ENCODE assay signal across 10 mouse cellular contexts in genomic region chr10:58949770-58950638, GRCm38 (mm10).
DNase-seq lines count a peak whose midpoint lies in the region; ATAC-seq and TF ChIP-seq lines count a peak whose summit lies in the region.
"Had no signal": no experiment of that assay in that cellular context is flagged by ENCODE, and none has a peak within 500 bp of the region (broad histone marks: within the 10 kb centered on the region; RNA-seq: fewer than 3 reads in every experiment).

No protein-coding gene starts in this region.

- TF ChIP-seq CTCF in brain, embryonic 14.5 days (IDR thresholded peaks at IDR 0.05; ENCODE audit: borderline replicate concordance, extremely low read depth, insufficient read depth, insufficient read length): no peak

- H3K9me3 ChIP-seq in hindbrain, embryonic 10.5 days: no peaks in the 10 kb centered on the region
- no peaks in the 10 kb centered on the region for H3K9me3 ChIP-seq in midbrain, embryonic 13.5 days

- H3K36me3 ChIP-seq in hindbrain, embryonic 10.5 days: no peaks in the 10 kb centered on the region
- no peaks in the 10 kb centered on the region for H3K36me3 ChIP-seq in midbrain, embryonic 13.5 days

- intact Hi-C loops in left cerebral cortex, postnatal 25 days (cut with DNase I): no loop called here

- H3K27me3 ChIP-seq in hindbrain, embryonic 10.5 days (ENCODE audit: insufficient read depth, poor library complexity, severe bottlenecking): no peaks in the 10 kb centered on the region
- peaks cover 6% of the 10 kb centered on the region; the same call in 1 of the 2 replicates for H3K27me3 ChIP-seq in midbrain, embryonic 13.5 days

- peaks cover 19% of the 10 kb centered on the region for H3K4me1 ChIP-seq in hindbrain, embryonic 10.5 days (replicated peaks)
- H3K4me1 ChIP-seq in midbrain, embryonic 13.5 days (replicated peaks): peaks cover 22% of the 10 kb centered on the region

- peak overlapping the region; percentile 72 for H3K27ac ChIP-seq in hindbrain, embryonic 10.5 days
- peak overlapping the region; percentile 81 for H3K27ac ChIP-seq in midbrain, embryonic 13.5 days
- H3K27ac ChIP-seq: gastrocnemius, adult 2 months had no signal

- peak; percentile 92 for DNase-seq in brain, embryonic 14.5 days (ENCODE audit: low read depth)
- DNase-seq in embryo, embryonic 10.5 days (ENCODE audit: low spot score): peak; percentile 49
- peak; percentile 22 for DNase-seq in hindbrain, embryonic 10.5 days (ENCODE audit: low spot score)
- no peak for DNase-seq in spleen, postnatal 10 days (ENCODE audit: low spot score in 2 of 2)
- DNase-seq in adrenal gland, adult 8-10 months: no peak
- no peak for DNase-seq in left cerebral cortex, postnatal 25 days (ENCODE audit: low spot score in 2 of 2)
- DNase-seq: cerebellum, postnatal 25 days; gastrocnemius, adult 2 months; heart, postnatal 10 days had no signal

- peak overlapping the region; percentile 42; the same call in 1 of the 2 replicates for H3K9ac ChIP-seq in midbrain, embryonic 13.5 days (replicated peaks)

- WGBS in hindbrain, embryonic 10.5 days: 37% methylated on average over 11 of the region's 11 CpGs
- WGBS in midbrain, embryonic 13.5 days: 17% methylated on average over 11 of the region's 11 CpGs

- TF ChIP-seq POLR2A in brain, embryonic 14.5 days (IDR thresholded peaks at IDR 0.05; ENCODE audit: borderline replicate concordance, extremely low read depth, insufficient read depth, insufficient read length, poor library complexity, severe bottlenecking): no peak

- no peak overlapping the region for H3K4me3 ChIP-seq in hindbrain, embryonic 10.5 days
- no peak overlapping the region for H3K4me3 ChIP-seq in midbrain, embryonic 13.5 days (replicated peaks)
- H3K4me3 ChIP-seq: gastrocnemius, adult 2 months had no signal

- peak; percentile 89 for ATAC-seq in midbrain, embryonic 13.5 days

- 0 out of 2 replicates have a peak overlapping the region, but pooled peaks have one; percentile 3 for H3K4me2 ChIP-seq in midbrain, embryonic 13.5 days (replicated peaks)

Comparison
In these comparisons a context has a peak if more than half of its experiments do, and no peak if none do; other contexts are left out.
1. DNase-seq: peak in brain, embryonic 14.5 days (single experiment), embryo, embryonic 10.5 days (single experiment) and hindbrain, embryonic 10.5 days (single experiment); none in spleen, postnatal 10 days (0 of 2), adrenal gland, adult 8-10 months (single experiment) and left cerebral cortex, postnatal 25 days (0 of 2).